Mouse (Mus musculus): ENCODE measurements around the gene Ifna6.
"Not testable (repeated sequence)": the region's sequence is repeated elsewhere in the genome, so short reads cannot be mapped to it uniquely, and the experiment has no call there.

GRCm38 (mm10) chr4:88780320-88780719 is 46.9 kb upstream of the Ifna6 start:
- not testable (repeated sequence) for TF ChIP-seq TBP (IDR thresholded peaks at IDR 0.05; ENCODE audit: low read depth, low read length); CHD2 (IDR thresholded peaks at IDR 0.05; ENCODE audit: low read length); CTCF (IDR thresholded peaks at IDR 0.05 in 2 of 3, conservative IDR thresholded peaks at IDR 0.05 in 1 of 3; ENCODE audit: control insufficient read depth in 1 of 3, insufficient read depth in 1 of 3, low read depth in 2 of 3, low read length in 3 of 3, poor library complexity in 1 of 3, severe bottlenecking in 1 of 3); MAX (IDR thresholded peaks at IDR 0.05; ENCODE audit: low read length); CHD1 (IDR thresholded peaks at IDR 0.05; ENCODE audit: low read depth, low read length); USF2 (IDR thresholded peaks at IDR 0.05; ENCODE audit: borderline replicate concordance in 1 of 2, insufficient read depth in 1 of 2, low read depth in 1 of 2, low read length in 2 of 2); POLR2A (IDR thresholded peaks at IDR 0.05; ENCODE audit: control insufficient read depth in 1 of 2, insufficient read depth in 1 of 2, low read depth in 1 of 2, low read length in 2 of 2, poor library complexity in 1 of 2)

Measured in MEL (cell line).